Mouse (Mus musculus) liver, embryonic 12.5 days (tissue): Measurements from ENCODE around the gene Rassf7. TPM values are rescaled to one million over a fixed set of nuclear protein-coding genes. Genes with fewer than 3 reads are reported as not detected.
"Not testable (repeated sequence)": the region's sequence is repeated elsewhere in the genome, so short reads cannot be mapped to it uniquely, and the experiment has no call there.

Experiments
- ATAC-seq: fragments of 200-750 bp; cut with Nextera tagmentation; 2 replicates; pipeline ENCODE4 v1.8.0; 2017; ENCODE audit warnings: moderate number of reproducible peaks, mild to moderate bottlenecking, moderate library complexity
- H3K27ac ChIP-seq: fragments of 300-500 bp; sonication (generic); 2 replicates; pipeline ENCODE4 v1.5.1; 2016; ENCODE audit warnings: mild to moderate bottlenecking
- H3K27me3 ChIP-seq: fragments of 300-500 bp; sonication (generic); replicated peaks from 2 replicates; pipeline ENCODE4 v1.6.1; 2016; ENCODE audit warnings: mild to moderate bottlenecking, moderate library complexity
- H3K36me3 ChIP-seq: fragments of 300-500 bp; sonication (generic); 2 replicates; pipeline ENCODE4 v1.6.1; 2016; ENCODE audit warnings: mild to moderate bottlenecking, moderate library complexity
- H3K4me1 ChIP-seq: fragments of 300-500 bp; sonication (generic); 2 replicates; pipeline ENCODE4 v1.6.1; 2016
- H3K4me2 ChIP-seq: fragments of 300-500 bp; sonication (generic); 2 replicates; pipeline ENCODE4 v1.6.1; 2016; ENCODE audit warnings: mild to moderate bottlenecking, moderate library complexity
- H3K4me3 ChIP-seq: fragments of 300-500 bp; sonication (generic); 2 replicates; pipeline ENCODE4 v1.5.1; 2016; ENCODE audit warnings: mild to moderate bottlenecking, moderate library complexity
- H3K9ac ChIP-seq: fragments of 300-500 bp; sonication (generic); 2 replicates; pipeline ENCODE4 v1.6.1; 2016; ENCODE audit warnings: mild to moderate bottlenecking, moderate library complexity
- H3K9me3 ChIP-seq: fragments of 300-500 bp; sonication (generic); replicated peaks from 2 replicates; pipeline ENCODE4 v1.6.1; 2016; ENCODE audit warnings: mild to moderate bottlenecking, moderate library complexity
- WGBS: fragments of 180-500 bp; shearing (Covaris S2); methylation state at CpG from one replicate; pipeline ENCODE4 v1.1.7; 2016; ENCODE audit not compliant: insufficient replicate concordance; 5-methylcytosine and 5-hydroxymethylcytosine counted together
- polyA plus RNA-seq: library from polyadenylated mRNA; unstranded; fragments of >200 nt; fragmentation: Nextera tagmentation; extraction: Ambion mirVana; gene quantifications from 2 replicates; pipeline ENCODE4 v1.2.1, GENCODE M21; 2016

Rassf7 gene
- polyA plus RNA-seq, 1 experiment from 2014 or later: 27.3 TPM

DNA sequence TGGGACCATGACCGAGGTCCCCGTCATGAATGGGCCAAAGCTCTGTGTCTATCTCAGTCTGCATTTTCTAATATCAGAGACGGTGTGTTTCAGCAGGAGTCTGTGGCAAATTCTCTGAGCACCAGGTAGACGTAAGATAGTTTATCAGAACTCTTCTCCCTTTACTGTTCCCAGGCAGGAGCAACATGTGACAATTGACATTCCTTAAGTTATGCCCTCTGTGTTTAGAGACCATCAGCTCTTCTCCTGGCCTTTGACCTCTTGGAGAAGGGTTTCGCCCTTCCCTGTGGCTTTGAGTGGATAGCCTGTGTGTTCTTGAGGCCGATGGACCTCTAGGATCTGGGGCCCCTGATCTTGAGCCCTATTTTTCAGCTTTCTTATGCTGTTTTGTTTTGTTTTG lies 14.0 kb downstream of the Rassf7 start:
- 33% methylated on average over 6 of the region's 6 CpGs for WGBS
- peaks cover 36% of the 10 kb centered on the region for H3K4me1 ChIP-seq
- peak overlapping the region; percentile 98 for H3K9ac ChIP-seq
- ATAC-seq: no peak
- no peaks in the 10 kb centered on the region for H3K9me3 ChIP-seq
- no peaks in the 10 kb centered on the region for H3K27me3 ChIP-seq
- H3K4me3 ChIP-seq: peak overlapping the region; percentile 97
- H3K4me2 ChIP-seq: peak overlapping the region; percentile 87
- H3K27ac ChIP-seq: peak overlapping the region; percentile 90
- peaks cover 44% of the 10 kb centered on the region for H3K36me3 ChIP-seq

DNA sequence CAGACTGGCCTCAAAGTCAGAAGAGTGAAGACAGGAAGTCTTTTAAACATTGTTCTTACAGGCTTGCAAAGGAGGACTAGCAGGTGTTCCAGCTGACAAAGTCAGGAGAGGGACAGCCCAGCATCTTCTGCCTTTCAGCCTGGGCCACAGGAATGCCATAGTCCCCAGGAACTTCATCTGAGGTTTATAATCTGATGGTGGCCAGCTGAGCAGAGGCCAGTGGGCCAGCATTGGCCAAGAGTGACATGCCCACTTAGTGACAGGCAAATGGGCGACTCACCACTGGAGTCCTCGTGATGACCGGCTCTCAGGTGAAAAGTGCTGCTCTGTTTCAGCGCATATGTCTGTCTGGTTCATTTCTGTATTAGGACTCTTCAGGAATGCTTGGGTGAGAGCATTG lies 14.9 kb downstream of the Rassf7 start:
- Histone ChIP-seq H3K36me3 (peaks cover 53% of the 10 kb centered on the region), H3K9ac (peak overlapping the region; percentile 98), H3K9me3 (no peaks in the 10 kb centered on the region), H3K4me1 (peaks cover 36% of the 10 kb centered on the region), H3K27ac (no peak overlapping the region), H3K27me3 (no peaks in the 10 kb centered on the region), H3K4me2 (peak overlapping the region; percentile 87), H3K4me3 (peak overlapping the region; percentile 97; the same call in 1 of the 2 replicates)
- 84% methylated on average over 4 of the region's 4 CpGs for WGBS
- no peak for ATAC-seq

DNA sequence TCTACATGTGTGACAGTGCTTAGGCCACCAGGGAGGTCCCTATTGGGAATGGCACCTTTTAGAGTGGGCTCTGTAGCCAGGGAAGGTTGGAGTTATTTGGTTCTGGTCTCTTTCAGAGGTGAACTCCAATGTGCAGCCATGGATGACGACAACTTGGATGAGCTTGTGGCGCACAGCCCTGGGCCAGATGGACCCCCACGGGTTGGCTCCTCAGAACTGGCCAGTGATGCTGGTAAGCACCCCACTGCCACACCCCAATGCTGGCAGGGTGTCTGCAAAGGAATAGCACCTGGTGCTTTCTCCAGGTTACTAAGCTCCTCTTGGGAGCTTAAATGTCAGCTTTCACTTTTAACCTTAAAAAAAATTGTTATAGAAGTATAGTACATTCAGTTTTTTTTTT lies 15.5 kb downstream of the Rassf7 start:
- ATAC-seq: no peak
- H3K27ac ChIP-seq: no peak overlapping the region
- H3K9me3 ChIP-seq: no peaks in the 10 kb centered on the region
- no peak overlapping the region for H3K4me2 ChIP-seq
- peaks cover 58% of the 10 kb centered on the region for H3K36me3 ChIP-seq
- H3K4me3 ChIP-seq: peak overlapping the region; percentile 97; the same call in 1 of the 2 replicates
- H3K27me3 ChIP-seq: no peaks in the 10 kb centered on the region
- H3K4me1 ChIP-seq: peaks cover 36% of the 10 kb centered on the region
- no peak overlapping the region for H3K9ac ChIP-seq
- 88% methylated on average over 3 of the region's 3 CpGs for WGBS

GRCm38 (mm10) chr7:141231551-141231950 lies 15.9 kb downstream of the Rassf7 start:
- Histone ChIP-seq H3K9ac (no peak overlapping the region), H3K27me3 (no peaks in the 10 kb centered on the region), H3K27ac (no peak overlapping the region), H3K4me2 (no peak overlapping the region), H3K4me3 (no peak overlapping the region), H3K36me3 (peaks cover 62% of the 10 kb centered on the region), H3K9me3 (no peaks in the 10 kb centered on the region), H3K4me1 (peaks cover 36% of the 10 kb centered on the region)
- ATAC-seq: no peak
- 90% methylated on average over 10 of the region's 10 CpGs for WGBS

DNA sequence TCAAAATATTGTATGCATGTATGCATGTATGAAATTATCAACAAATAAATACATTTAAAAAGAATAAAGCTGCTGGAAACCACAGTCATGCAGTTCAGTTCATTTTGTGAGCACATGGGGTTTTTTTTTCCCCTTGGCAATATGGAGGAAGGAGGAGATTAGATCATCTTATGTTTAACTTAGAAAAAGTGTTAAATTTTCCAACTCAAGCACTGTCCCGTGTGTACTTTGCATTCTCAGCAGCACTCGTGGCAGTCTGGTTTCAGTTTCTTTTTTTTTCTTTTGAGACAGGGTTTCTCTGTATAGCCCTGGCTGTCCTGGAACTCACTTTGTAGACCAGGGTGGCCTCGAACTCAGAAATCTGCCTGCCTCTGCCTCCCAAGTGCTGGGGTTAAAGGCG lies 34.8 kb downstream of the Rassf7 start:
- not testable (repeated sequence) for ATAC-seq, H3K4me3 ChIP-seq, H3K4me1 ChIP-seq, H3K4me2 ChIP-seq, H3K9me3 ChIP-seq, H3K27ac ChIP-seq, H3K9ac ChIP-seq, H3K27me3 ChIP-seq
- 76% methylated on average over 4 of the region's 4 CpGs for WGBS
- H3K36me3 ChIP-seq: peaks cover 98% of the 10 kb centered on the region

GRCm38 (mm10) chr7:141256159-141256558 lies 40.5 kb downstream of the Rassf7 start:
- H3K4me1 ChIP-seq: no peaks in the 10 kb centered on the region
- H3K4me2 ChIP-seq: no peak overlapping the region
- WGBS: 80% methylated on average over 10 of the region's 10 CpGs
- no peak overlapping the region for H3K27ac ChIP-seq
- no peak for ATAC-seq
- H3K36me3 ChIP-seq: peaks cover 98% of the 10 kb centered on the region
- no peaks in the 10 kb centered on the region for H3K27me3 ChIP-seq
- H3K4me3 ChIP-seq: no peak overlapping the region
- H3K9me3 ChIP-seq: no peaks in the 10 kb centered on the region
- no peak overlapping the region for H3K9ac ChIP-seq

- Histone ChIP-seq H3K4me1 (peaks cover 27% of the 10 kb centered on the region), H3K4me2 (no peak overlapping the region), H3K4me3 (no peak overlapping the region), H3K9ac (no peak overlapping the region), H3K9me3 (no peaks in the 10 kb centered on the region), H3K36me3 (peaks cover 82% of the 10 kb centered on the region), H3K27ac (no peak overlapping the region), H3K27me3 (no peaks in the 10 kb centered on the region)
- ATAC-seq: no peak
- WGBS: 90% methylated on average over 3 of the region's 3 CpGs
These were observed 45.8 kb downstream of the Rassf7 start for GRCm38 (mm10) chr7:141261480-141261879.

DNA sequence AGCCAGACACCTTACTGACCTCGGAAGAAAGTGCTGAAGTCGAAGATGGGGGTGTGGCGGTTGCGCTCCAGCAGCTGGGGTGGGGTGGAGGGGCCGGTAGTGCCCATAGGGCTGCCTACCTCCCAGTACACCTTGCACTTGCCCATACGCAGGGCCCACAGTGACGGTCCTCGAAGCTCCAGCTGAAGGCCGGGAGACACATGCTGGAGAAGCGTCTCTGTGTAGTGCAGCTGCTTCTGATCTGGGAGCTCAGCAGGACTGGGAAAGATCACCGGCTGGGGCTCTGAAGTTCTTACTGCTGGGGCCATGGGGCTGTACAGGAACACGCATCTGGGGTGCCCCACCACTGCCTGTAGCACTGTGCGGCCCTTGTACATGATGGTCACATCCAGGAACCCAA lies 48.0 kb downstream of the Rassf7 start:
- H3K27ac ChIP-seq: no peak overlapping the region
- ATAC-seq: no peak
- 0 out of 2 replicates have a peak, but pooled peaks cover 2% of the 10 kb centered on the region for H3K27me3 ChIP-seq
- no peaks in the 10 kb centered on the region for H3K9me3 ChIP-seq
- WGBS: 90% methylated on average over 13 of the region's 13 CpGs
- peaks cover 60% of the 10 kb centered on the region for H3K36me3 ChIP-seq
- no peak overlapping the region for H3K4me2 ChIP-seq
- H3K9ac ChIP-seq: no peak overlapping the region
- no peak overlapping the region for H3K4me3 ChIP-seq
- peaks cover 33% of the 10 kb centered on the region for H3K4me1 ChIP-seq

GRCm38 (mm10) chr7:141264041-141264700 lies 48.5 kb downstream of the Rassf7 start:
- WGBS: 77% methylated on average over 11 of the region's 11 CpGs
- peak overlapping the region; percentile 89; the same call in 1 of the 2 replicates for H3K4me2 ChIP-seq
- H3K27ac ChIP-seq: peak overlapping the region; percentile 36; the same call in 1 of the 2 replicates
- no peaks in the 10 kb centered on the region for H3K9me3 ChIP-seq
- ATAC-seq: no peak
- H3K4me3 ChIP-seq: no peak overlapping the region
- H3K36me3 ChIP-seq: peaks cover 55% of the 10 kb centered on the region
- H3K4me1 ChIP-seq: peaks cover 38% of the 10 kb centered on the region
- no peak overlapping the region for H3K9ac ChIP-seq
- H3K27me3 ChIP-seq: peaks cover 7% of the 10 kb centered on the region

DNA sequence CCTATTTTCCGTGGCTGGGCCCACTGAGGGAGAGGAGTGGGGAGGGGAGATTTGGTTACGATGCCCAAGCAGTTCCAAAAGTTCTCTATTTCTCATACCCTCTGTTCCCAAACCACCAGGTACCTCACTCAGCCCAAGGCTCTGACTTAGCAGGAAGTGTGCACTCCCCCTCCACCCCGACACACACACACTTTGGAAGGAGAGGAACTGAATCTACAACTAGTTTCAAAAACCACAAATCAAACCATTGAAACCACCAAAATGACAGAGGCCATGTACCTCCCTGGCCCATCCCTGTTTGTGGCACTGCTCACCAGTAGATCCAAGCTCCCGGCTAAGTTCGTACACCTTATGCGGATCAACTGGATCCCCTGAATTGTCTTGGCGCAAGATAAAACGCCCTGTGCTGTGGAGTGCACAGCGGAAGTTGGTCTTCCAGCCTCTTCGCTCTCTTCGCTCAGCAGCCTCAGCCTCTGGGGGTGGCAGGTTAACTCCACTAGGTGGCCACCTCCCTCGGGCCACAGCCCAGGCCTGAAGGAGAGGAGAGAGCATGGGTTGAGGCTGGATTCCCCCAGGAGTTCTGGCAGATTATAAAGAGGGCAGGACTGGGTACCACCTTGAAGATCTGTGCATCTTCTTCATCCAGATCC lies 49.2 kb downstream of the Rassf7 start:
- ATAC-seq: peak; percentile 48

GRCm38 (mm10) chr7:141265411-141265738 lies 49.7 kb downstream of the Rassf7 start:
- Histone ChIP-seq H3K9ac (peak overlapping the region; percentile 78), H3K27ac (no peak overlapping the region), H3K4me2 (peak overlapping the region; percentile 89), H3K4me3 (peak overlapping the region; percentile 75), H3K4me1 (peaks cover 42% of the 10 kb centered on the region), H3K9me3 (no peaks in the 10 kb centered on the region), H3K36me3 (peaks cover 43% of the 10 kb centered on the region), H3K27me3 (peaks cover 19% of the 10 kb centered on the region)
- 0 out of 2 replicates have a peak, but pooled peaks have one; percentile 6 for ATAC-seq
- WGBS: 39% methylated on average over 11 of the region's 11 CpGs

More for the DNA sequence above, 49.2 kb downstream of the Rassf7 start:
- 18% methylated on average over 12 of the region's 12 CpGs for WGBS
- Histone ChIP-seq H3K27me3 (peaks cover 14% of the 10 kb centered on the region), H3K9ac (0 out of 2 replicates have a peak overlapping the region, but pooled peaks have one; percentile 14), H3K4me2 (peak overlapping the region; percentile 89), H3K27ac (0 out of 2 replicates have a peak overlapping the region, but pooled peaks have one; percentile 36), H3K4me1 (peaks cover 42% of the 10 kb centered on the region), H3K9me3 (no peaks in the 10 kb centered on the region), H3K36me3 (peaks cover 48% of the 10 kb centered on the region), H3K4me3 (peak overlapping the region; percentile 75)

- H3K27me3 ChIP-seq: peaks cover 19% of the 10 kb centered on the region
- peak; percentile 82 for ATAC-seq
- peaks cover 37% of the 10 kb centered on the region for H3K36me3 ChIP-seq
- peak within 1 kb of the TSS; percentile 89 for H3K4me2 ChIP-seq
- peak within 1 kb of the TSS; percentile 78 for H3K9ac ChIP-seq
- H3K9me3 ChIP-seq: no peaks in the 10 kb centered on the region
- H3K27ac ChIP-seq: peak within 1 kb of the TSS; percentile 62
- peak within 1 kb of the TSS; percentile 75 for H3K4me3 ChIP-seq
- 5% methylated on average over 25 of the region's 25 CpGs for WGBS
- peaks cover 42% of the 10 kb centered on the region for H3K4me1 ChIP-seq
These were observed 50.3 kb downstream of the Rassf7 start, which contains the start of gene Irf7 for GRCm38 (mm10) chr7:141265739-141266561. Gene Irf7 (minus strand): TSS chr7:141266481.
